Mouse (Mus musculus) cortical plate, adult 2 months (tissue): ENCODE results near the gene Plrg1.

Source experiments
- CTCF ChIP-seq: fragments of 200-500 bp; IDR thresholded peaks from 2 replicates; pipeline ENCODE4 v1.5.1; 2011; ENCODE audit warnings: mild to moderate bottlenecking, control low read depth, low read length; ENCODE audit not compliant: insufficient read depth; ENCODE audit errors: extremely low read depth
- POLR2A ChIP-seq: fragments of 200-500 bp; IDR thresholded peaks from 2 replicates; pipeline ENCODE4 v1.6.1; 2011; ENCODE audit warnings: mild to moderate bottlenecking, low read length, control low read depth; ENCODE audit not compliant: insufficient read depth; ENCODE audit errors: extremely low read depth

DNA sequence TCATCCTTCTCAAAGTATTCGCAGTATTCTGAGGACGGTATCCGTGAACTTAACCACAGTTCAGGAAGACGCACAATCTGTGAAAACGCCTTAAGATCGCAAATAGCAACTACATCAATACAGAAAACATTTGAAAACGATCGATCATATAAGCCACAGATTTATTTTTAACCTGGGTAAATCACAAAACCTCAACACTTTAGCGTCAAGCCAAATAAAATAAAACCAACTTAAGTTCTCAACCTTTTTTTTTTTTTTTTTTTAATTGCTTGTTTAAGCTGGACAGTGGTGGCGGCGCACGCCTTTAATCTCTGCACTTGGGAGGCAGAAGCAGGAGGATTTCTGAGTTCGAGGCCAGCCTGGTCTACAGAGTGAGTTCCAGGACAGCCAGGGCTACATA is 563 bp upstream of the Plrg1 start:
- TF ChIP-seq CTCF (no peak), POLR2A (no peak)
